Mouse (Mus musculus) adrenal gland, postnatal 14 days (tissue): ENCODE data around the gene Bcl7c. TPM values are rescaled to one million over a fixed set of nuclear protein-coding genes. Genes with fewer than 3 reads are reported as not detected.
A peak's percentile ranks its signal among the peaks of the same experiment; 100 is the strongest.

Experiments
- DNase-seq: peaks from one replicate; pipeline ENCODE4 v3.0.0; 2021; ENCODE audit warnings: mixed read lengths
- total RNA-seq: library from RNA; stranded (reverse); gene quantifications from 2 replicates; pipeline ENCODE4 v1.2.3, GENCODE M21; 2021

Bcl7c gene
- total RNA-seq, 1 experiment from 2014 or later, result 64.8 TPM

GRCm38 (mm10) chr7:127685304-127686018, 23.3 kb downstream of the Bcl7c start:
- peak; percentile 33 for DNase-seq

GRCm38 (mm10) chr7:127681888-127682553, 26.7 kb downstream of the Bcl7c start:
- peak; percentile 46 for DNase-seq

- no peak for DNase-seq
These were observed 28.2 kb downstream of the Bcl7c start for GRCm38 (mm10) chr7:127680541-127680940.

GRCm38 (mm10) chr7:127678811-127679210, 29.9 kb downstream of the Bcl7c start:
- peak; percentile 49 for DNase-seq

GRCm38 (mm10) chr7:127677609-127678008, 31.1 kb downstream of the Bcl7c start:
- no peak for DNase-seq

- peak; percentile 78 for DNase-seq
These were observed 31.7 kb downstream of the Bcl7c start for GRCm38 (mm10) chr7:127677077-127677476.

- DNase-seq, result peak; percentile 50
These were observed 33.3 kb downstream of the Bcl7c start for GRCm38 (mm10) chr7:127675391-127675811.

- DNase-seq, result peak; percentile 94
These were observed 33.8 kb downstream of the Bcl7c start for GRCm38 (mm10) chr7:127674977-127675376.

GRCm38 (mm10) chr7:127672776-127673175, 36.0 kb downstream of the Bcl7c start:
- no peak for DNase-seq

- DNase-seq, result no peak
These were observed 36.6 kb downstream of the Bcl7c start for GRCm38 (mm10) chr7:127671880-127672774.

GRCm38 (mm10) chr7:127667171-127667570, 41.6 kb downstream of the Bcl7c start:
- DNase-seq, result no peak

- DNase-seq, result no peak
These were observed 42.1 kb downstream of the Bcl7c start for GRCm38 (mm10) chr7:127666679-127667078.

- DNase-seq, result no peak
These were observed 42.6 kb downstream of the Bcl7c start for GRCm38 (mm10) chr7:127666066-127666654.

GRCm38 (mm10) chr7:127662926-127663325, 45.8 kb downstream of the Bcl7c start:
- peak; percentile 24 for DNase-seq

GRCm38 (mm10) chr7:127661833-127662232, 46.9 kb downstream of the Bcl7c start:
- DNase-seq, result no peak

GRCm38 (mm10) chr7:127660882-127661281, 47.9 kb downstream of the Bcl7c start:
- DNase-seq, result no peak

GRCm38 (mm10) chr7:127656946-127657345, 51.8 kb downstream of the Bcl7c start:
- DNase-seq, result peak; percentile 86

GRCm38 (mm10) chr7:127654318-127654717, 54.4 kb downstream of the Bcl7c start:
- no peak for DNase-seq

GRCm38 (mm10) chr7:127652050-127652449, 56.7 kb downstream of the Bcl7c start:
- no peak for DNase-seq

GRCm38 (mm10) chr7:127651624-127652023, 57.1 kb downstream of the Bcl7c start:
- no peak for DNase-seq

GRCm38 (mm10) chr7:127649206-127649605, 59.5 kb downstream of the Bcl7c start:
- DNase-seq, result no peak

- no peak for DNase-seq
These were observed 60.1 kb downstream of the Bcl7c start for GRCm38 (mm10) chr7:127648516-127649201.
